20 mouse cellular contexts compared by ENCODE assay signal in the genomic region with DNA sequence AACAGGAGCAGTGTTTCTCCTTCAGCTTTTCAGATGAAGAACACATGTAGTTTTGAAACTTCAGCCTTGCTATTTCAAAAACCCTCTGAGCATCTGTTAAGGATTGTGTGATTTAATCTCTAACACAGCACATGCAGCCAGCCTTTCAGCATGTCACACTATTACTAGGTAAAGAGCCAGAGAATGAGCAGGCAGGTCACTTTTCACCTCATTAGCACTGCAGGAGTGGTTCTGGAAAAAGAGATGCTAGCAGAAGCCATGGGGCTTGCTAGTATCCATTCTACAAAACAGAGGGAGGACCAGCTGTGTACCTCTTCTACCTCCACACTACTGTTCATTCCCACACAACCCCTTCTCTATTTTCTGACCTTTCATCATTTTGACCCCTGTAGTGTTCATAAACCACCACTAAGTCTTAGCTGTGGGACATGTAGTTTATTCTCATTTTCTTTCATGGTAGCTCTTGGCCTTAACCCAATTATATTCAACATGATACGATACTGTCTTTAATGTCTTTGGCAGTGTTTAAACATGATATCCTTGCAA.
DNase-seq lines count a peak whose midpoint lies in the region; ATAC-seq and TF ChIP-seq lines count a peak whose summit lies in the region.
"Had no signal": no experiment of that assay in that cellular context is flagged by ENCODE, and none has a peak within 500 bp of the region (broad histone marks: within the 10 kb centered on the region; RNA-seq: fewer than 3 reads in every experiment).

No protein-coding gene starts in this region.

- no peak for TF ChIP-seq CTCF in brain, embryonic 14.5 days (IDR thresholded peaks at IDR 0.05; ENCODE audit: borderline replicate concordance, extremely low read depth, insufficient read depth, insufficient read length)

- H3K4me1 ChIP-seq in forebrain, embryonic 15.5 days = no peaks in the 10 kb centered on the region
- no peaks in the 10 kb centered on the region for H3K4me1 ChIP-seq in forebrain, embryonic 11.5 days (replicated peaks; ENCODE audit: control insufficient read depth, insufficient read depth, low read length)
- H3K4me1 ChIP-seq in limb, embryonic 11.5 days (ENCODE audit: control insufficient read depth, insufficient read depth, low read length) = no peaks in the 10 kb centered on the region
- H3K4me1 ChIP-seq: forebrain, embryonic 12.5 days; heart, embryonic 15.5 days; liver, embryonic 12.5 days had no signal

- no peaks in the 10 kb centered on the region for H3K9me3 ChIP-seq in forebrain, embryonic 15.5 days
- no peaks in the 10 kb centered on the region for H3K9me3 ChIP-seq in forebrain, embryonic 11.5 days (ENCODE audit: control insufficient read depth, low read length)
- H3K9me3 ChIP-seq in limb, embryonic 11.5 days (ENCODE audit: control insufficient read depth, low read length) = no peaks in the 10 kb centered on the region
- H3K9me3 ChIP-seq: embryonic facial prominence, embryonic 15.5 days; forebrain, embryonic 12.5 days; heart, embryonic 15.5 days; liver, embryonic 12.5 days had no signal

- 71% methylated on average over 1 of the region's 1 CpGs for WGBS in forebrain, embryonic 15.5 days
- WGBS in forebrain, embryonic 11.5 days = 80% methylated on average over 1 of the region's 1 CpGs
- WGBS in limb, embryonic 11.5 days = 47% methylated on average over 1 of the region's 1 CpGs

- H3K36me3 ChIP-seq in forebrain, embryonic 15.5 days = no peaks in the 10 kb centered on the region
- no peaks in the 10 kb centered on the region for H3K36me3 ChIP-seq in forebrain, embryonic 11.5 days (ENCODE audit: control insufficient read depth, insufficient read depth, low read length)
- H3K36me3 ChIP-seq in limb, embryonic 11.5 days (ENCODE audit: control insufficient read depth, insufficient read depth, low read length) = no peaks in the 10 kb centered on the region
- H3K36me3 ChIP-seq: embryonic facial prominence, embryonic 15.5 days; forebrain, embryonic 12.5 days; heart, embryonic 15.5 days; liver, embryonic 12.5 days had no signal

- no peak for TF ChIP-seq POLR2A in brain, embryonic 14.5 days (IDR thresholded peaks at IDR 0.05; ENCODE audit: borderline replicate concordance, extremely low read depth, insufficient read depth, insufficient read length, poor library complexity, severe bottlenecking)

- no peak overlapping the region for H3K27ac ChIP-seq in forebrain, embryonic 15.5 days (replicated peaks)
- H3K27ac ChIP-seq in forebrain, embryonic 11.5 days (ENCODE audit: low read depth, low read length) = no peak overlapping the region
- no peak overlapping the region for H3K27ac ChIP-seq in limb, embryonic 11.5 days (replicated peaks; ENCODE audit: low read depth, low read length)
- H3K27ac ChIP-seq: embryonic facial prominence, embryonic 15.5 days; forebrain, embryonic 12.5 days; heart, embryonic 15.5 days; kidney, postnatal 0 days; liver, embryonic 12.5 days; stomach, postnatal 0 days had no signal

- no peak for DNase-seq in forebrain, embryonic 11.5 days (ENCODE audit: low spot score)
- DNase-seq in brain, embryonic 14.5 days (ENCODE audit: low read depth) = peak; percentile 59
- peak; percentile 7 for DNase-seq in embryo, embryonic 11.5 days (ENCODE audit: low read depth, low spot score)
- DNase-seq in limb, embryonic 11.5 days (ENCODE audit: low spot score) = peak; percentile 60
- DNase-seq in heart, postnatal 4 days = no peak
- no peak for DNase-seq in cerebellum, postnatal 4 days (ENCODE audit: low spot score in 2 of 2)
- DNase-seq: adrenal gland, adult 2 months; B cell, adult 2 months; cerebellum, postnatal 10 days; gastrocnemius, postnatal 36 days; kidney, adult 18-20 months; lung, adult 2 months; retina, postnatal 1 day had no signal

- H3K9ac ChIP-seq in forebrain, embryonic 15.5 days (replicated peaks) = no peak overlapping the region
- no peak overlapping the region for H3K9ac ChIP-seq in forebrain, embryonic 11.5 days (ENCODE audit: low read length)
- no peak overlapping the region for H3K9ac ChIP-seq in limb, embryonic 11.5 days (ENCODE audit: low read length)
- H3K9ac ChIP-seq: embryonic facial prominence, embryonic 15.5 days; forebrain, embryonic 12.5 days; heart, embryonic 15.5 days; liver, embryonic 12.5 days had no signal

- peak; percentile 66; the same call in 1 of the 2 replicates for ATAC-seq in forebrain, embryonic 15.5 days (replicated peaks)
- no peak for ATAC-seq in forebrain, embryonic 11.5 days (replicated peaks; ENCODE audit: low FRiP score)
- ATAC-seq in limb, embryonic 11.5 days (ENCODE audit: insufficient number of reproducible peaks, low FRiP score, low TSS enrichment, low read depth) = peak; percentile 86
- ATAC-seq: liver, embryonic 12.5 days had no signal

- H3K4me2 ChIP-seq in forebrain, embryonic 15.5 days (replicated peaks) = no peak overlapping the region
- no peak overlapping the region for H3K4me2 ChIP-seq in forebrain, embryonic 11.5 days (ENCODE audit: low read depth, low read length, severe bottlenecking)
- H3K4me2 ChIP-seq in limb, embryonic 11.5 days (ENCODE audit: low read depth, severe bottlenecking) = no peak overlapping the region
- H3K4me2 ChIP-seq: embryonic facial prominence, embryonic 15.5 days; forebrain, embryonic 12.5 days; heart, embryonic 15.5 days; liver, embryonic 12.5 days had no signal

- H3K4me3 ChIP-seq in forebrain, embryonic 15.5 days = no peak overlapping the region
- H3K4me3 ChIP-seq in forebrain, embryonic 11.5 days (ENCODE audit: low read depth, low read length) = no peak overlapping the region
- H3K4me3 ChIP-seq in limb, embryonic 11.5 days (ENCODE audit: low read depth, low read length) = no peak overlapping the region
- H3K4me3 ChIP-seq: embryonic facial prominence, embryonic 15.5 days; forebrain, embryonic 12.5 days; heart, embryonic 15.5 days; liver, embryonic 12.5 days had no signal

- no peaks in the 10 kb centered on the region for H3K27me3 ChIP-seq in forebrain, embryonic 15.5 days
- no peaks in the 10 kb centered on the region for H3K27me3 ChIP-seq in forebrain, embryonic 11.5 days (ENCODE audit: control insufficient read depth, insufficient read depth, low read length)
- H3K27me3 ChIP-seq in limb, embryonic 11.5 days (ENCODE audit: control insufficient read depth, insufficient read depth, low read length) = no peaks in the 10 kb centered on the region
- H3K27me3 ChIP-seq: embryonic facial prominence, embryonic 15.5 days; forebrain, embryonic 12.5 days; heart, embryonic 15.5 days; liver, embryonic 12.5 days had no signal

Comparison
In these comparisons a context has a peak if more than half of its experiments do, and no peak if none do; other contexts are left out.
1. DNase-seq: peak in brain, embryonic 14.5 days (single experiment), embryo, embryonic 11.5 days (single experiment) and limb, embryonic 11.5 days (single experiment); none in forebrain, embryonic 11.5 days (single experiment), heart, postnatal 4 days (single experiment) and cerebellum, postnatal 4 days (0 of 2).